Mouse (Mus musculus) hindbrain, embryonic 15.5 days (tissue): Measurements from ENCODE around the gene Gm20388. TPM values are rescaled to one million over a fixed set of nuclear protein-coding genes. Genes with fewer than 3 reads are reported as not detected.
A peak's percentile ranks its signal among the peaks of the same experiment; 100 is the strongest.
"Not testable (repeated sequence)": the region's sequence is repeated elsewhere in the genome, so short reads cannot be mapped to it uniquely, and the experiment has no call there.

Source experiments
- ATAC-seq: fragments of 200-750 bp; cut with Nextera tagmentation; 2 replicates; pipeline ENCODE4 v1.8.0; 2017; ENCODE audit warnings: low read depth, moderate number of reproducible peaks, moderate TSS enrichment; ENCODE audit not compliant: low FRiP score
- H3K27ac ChIP-seq: fragments of 300-500 bp; sonication (generic); replicated peaks from 2 replicates; pipeline ENCODE4 v1.5.1; 2015; ENCODE audit warnings: mild to moderate bottlenecking, inconsistent platforms
- H3K27me3 ChIP-seq: fragments of 300-500 bp; sonication (generic); 2 replicates; pipeline ENCODE4 v1.6.1; 2015; ENCODE audit warnings: control low read depth, inconsistent platforms
- H3K36me3 ChIP-seq: fragments of 300-500 bp; sonication (generic); 2 replicates; pipeline ENCODE4 v1.6.1; 2015; ENCODE audit warnings: control low read depth, inconsistent platforms
- H3K4me1 ChIP-seq: fragments of 300-500 bp; sonication (generic); replicated peaks from 2 replicates; pipeline ENCODE4 v1.6.1; 2015; ENCODE audit warnings: control low read depth, inconsistent platforms
- H3K4me2 ChIP-seq: fragments of 300-500 bp; sonication (generic); 2 replicates; pipeline ENCODE4 v1.6.1; 2015; ENCODE audit warnings: moderate library complexity, mild to moderate bottlenecking, inconsistent platforms
- H3K4me3 ChIP-seq: fragments of 300-500 bp; sonication (generic); 2 replicates; pipeline ENCODE4 v1.5.1; 2015; ENCODE audit warnings: mild to moderate bottlenecking, inconsistent platforms
- H3K9ac ChIP-seq: fragments of 300-500 bp; sonication (generic); 2 replicates; pipeline ENCODE4 v1.6.1; 2015; ENCODE audit warnings: inconsistent platforms
- H3K9me3 ChIP-seq: fragments of 300-500 bp; sonication (generic); 2 replicates; pipeline ENCODE4 v1.6.1; 2016; ENCODE audit warnings: control low read depth, inconsistent platforms
- WGBS: fragments of 180-500 bp; shearing (Covaris S2); methylation state at CpG from one replicate; pipeline ENCODE4 v1.1.7; 2015; 5-methylcytosine and 5-hydroxymethylcytosine counted together
- polyA plus RNA-seq: library from polyadenylated mRNA; unstranded; fragments of >200 nt; fragmentation: Nextera tagmentation; extraction: Ambion mirVana; gene quantifications from 2 replicates; pipeline ENCODE4 v1.2.1, GENCODE M21; 2015

Gene Gm20388
- polyA plus RNA-seq, 1 experiment from 2014 or later: 5.4 TPM

GRCm38 (mm10) chr8:123451747-123452146 lies 3541.1 kb downstream of the Gm20388 start:
- 97% methylated on average over 12 of the region's 12 CpGs for WGBS
- H3K27me3 ChIP-seq, H3K27ac ChIP-seq, ATAC-seq, H3K4me3 ChIP-seq, H3K4me1 ChIP-seq, H3K9me3 ChIP-seq, H3K9ac ChIP-seq, H3K4me2 ChIP-seq: not testable (repeated sequence)
- peaks cover 60% of the 10 kb centered on the region for H3K36me3 ChIP-seq

- Histone ChIP-seq H3K4me3 (no peak overlapping the region), H3K27me3 (no peaks in the 10 kb centered on the region), H3K9ac (no peak overlapping the region), H3K27ac (no peak overlapping the region), H3K36me3 (peaks cover 64% of the 10 kb centered on the region), H3K4me2 (no peak overlapping the region), H3K4me1 (no peaks in the 10 kb centered on the region), H3K9me3 (no peaks in the 10 kb centered on the region)
- 85% methylated on average over 4 of the region's 4 CpGs for WGBS
- ATAC-seq: no peak
Observed at GRCm38 (mm10) chr8:123452149-123452548, 3541.5 kb downstream of the Gm20388 start.

- Histone ChIP-seq H3K36me3 (peaks cover 73% of the 10 kb centered on the region), H3K4me2 (no peak overlapping the region), H3K4me1 (no peaks in the 10 kb centered on the region), H3K4me3 (no peak overlapping the region), H3K27me3 (no peaks in the 10 kb centered on the region), H3K27ac (no peak overlapping the region), H3K9ac (no peak overlapping the region), H3K9me3 (no peaks in the 10 kb centered on the region)
- ATAC-seq: no peak
- 76% methylated on average over 7 of the region's 7 CpGs for WGBS
Observed at GRCm38 (mm10) chr8:123453291-123453690, 3542.7 kb downstream of the Gm20388 start.

GRCm38 (mm10) chr8:123453951-123454350 lies 3543.3 kb downstream of the Gm20388 start:
- WGBS: 88% methylated on average over 5 of the region's 5 CpGs
- Histone ChIP-seq H3K27ac (no peak overlapping the region), H3K36me3 (peaks cover 75% of the 10 kb centered on the region), H3K4me2 (no peak overlapping the region), H3K27me3 (no peaks in the 10 kb centered on the region), H3K9me3 (no peaks in the 10 kb centered on the region), H3K9ac (no peak overlapping the region), H3K4me1 (no peaks in the 10 kb centered on the region), H3K4me3 (no peak overlapping the region)
- ATAC-seq: no peak

- ATAC-seq: no peak
- no peak overlapping the region for H3K4me3 ChIP-seq
Observed at GRCm38 (mm10) chr8:123454559-123454958, 3543.9 kb downstream of the Gm20388 start.

GRCm38 (mm10) chr8:123463651-123464050 lies 3553.0 kb downstream of the Gm20388 start:
- H3K4me1 ChIP-seq: no peaks in the 10 kb centered on the region
- no peak overlapping the region for H3K9ac ChIP-seq
- H3K27me3 ChIP-seq: no peaks in the 10 kb centered on the region
- no peak overlapping the region for H3K4me2 ChIP-seq
- no peak overlapping the region for H3K27ac ChIP-seq
- WGBS: 93% methylated on average over 4 of the region's 4 CpGs
- no peak overlapping the region for H3K4me3 ChIP-seq
- peaks cover 45% of the 10 kb centered on the region for H3K36me3 ChIP-seq
- no peak for ATAC-seq
- no peaks in the 10 kb centered on the region for H3K9me3 ChIP-seq

More at GRCm38 (mm10) chr8:123454559-123454958, 3543.9 kb downstream of the Gm20388 start:
- no peaks in the 10 kb centered on the region for H3K9me3 ChIP-seq
- H3K36me3 ChIP-seq: peaks cover 81% of the 10 kb centered on the region
- 97% methylated on average over 6 of the region's 6 CpGs for WGBS
- H3K27me3 ChIP-seq: no peaks in the 10 kb centered on the region
- H3K9ac ChIP-seq: no peak overlapping the region
- no peak overlapping the region for H3K4me2 ChIP-seq
- no peaks in the 10 kb centered on the region for H3K4me1 ChIP-seq
- no peak overlapping the region for H3K27ac ChIP-seq

- Histone ChIP-seq H3K27ac (no peak overlapping the region), H3K9me3 (no peaks in the 10 kb centered on the region), H3K4me3 (no peak overlapping the region), H3K4me1 (no peaks in the 10 kb centered on the region), H3K9ac (no peak overlapping the region), H3K36me3 (peaks cover 13% of the 10 kb centered on the region), H3K4me2 (no peak overlapping the region), H3K27me3 (no peaks in the 10 kb centered on the region)
- 83% methylated on average over 3 of the region's 3 CpGs for WGBS
- ATAC-seq: no peak
Observed at GRCm38 (mm10) chr8:123467476-123467875, 3556.8 kb downstream of the Gm20388 start.

GRCm38 (mm10) chr8:123472991-123473390 lies 3562.3 kb downstream of the Gm20388 start:
- not testable (repeated sequence) for ATAC-seq, H3K4me2 ChIP-seq, H3K27ac ChIP-seq, H3K4me1 ChIP-seq, H3K9ac ChIP-seq, H3K27me3 ChIP-seq, H3K9me3 ChIP-seq, H3K36me3 ChIP-seq, H3K4me3 ChIP-seq
- WGBS: 77% methylated on average over 6 of the region's 6 CpGs

- 74% methylated on average over 5 of the region's 5 CpGs for WGBS
- not testable (repeated sequence) for H3K27me3 ChIP-seq, H3K4me2 ChIP-seq, H3K36me3 ChIP-seq, H3K9me3 ChIP-seq, H3K4me3 ChIP-seq, ATAC-seq, H3K9ac ChIP-seq, H3K27ac ChIP-seq
- peaks cover 19% of the 10 kb centered on the region for H3K4me1 ChIP-seq
Observed at GRCm38 (mm10) chr8:123474549-123474948, 3563.9 kb downstream of the Gm20388 start.

GRCm38 (mm10) chr8:123476911-123477736 lies 3566.5 kb downstream of the Gm20388 start:
- H3K4me3 ChIP-seq: peak overlapping the region; percentile 90
- peak overlapping the region; percentile 85 for H3K4me2 ChIP-seq
- H3K36me3 ChIP-seq: peaks cover 20% of the 10 kb centered on the region
- H3K9me3 ChIP-seq: no peaks in the 10 kb centered on the region
- H3K27me3 ChIP-seq: no peaks in the 10 kb centered on the region
- H3K9ac ChIP-seq: peak overlapping the region; percentile 87
- peak overlapping the region; percentile 99 for H3K27ac ChIP-seq
- WGBS: 6% methylated on average over 34 of the region's 34 CpGs
- ATAC-seq: peak; percentile 75
- peaks cover 25% of the 10 kb centered on the region for H3K4me1 ChIP-seq

GRCm38 (mm10) chr8:123477737-123478258 lies 3567.2 kb downstream of the Gm20388 start, which contains the start of gene Afg3l1:
Afg3l1 (plus strand) TSS chr8:123477903.
- Histone ChIP-seq H3K4me2 (peak within 1 kb of the TSS; percentile 85), H3K36me3 (peaks cover 26% of the 10 kb centered on the region), H3K27ac (peak within 1 kb of the TSS; percentile 99), H3K4me3 (peak within 1 kb of the TSS; percentile 90), H3K9ac (peak within 1 kb of the TSS; percentile 87), H3K9me3 (no peaks in the 10 kb centered on the region), H3K27me3 (no peaks in the 10 kb centered on the region), H3K4me1 (peaks cover 25% of the 10 kb centered on the region)
- WGBS: 1% methylated on average over 58 of the region's 58 CpGs
- ATAC-seq: peak; percentile 93

- no peak for ATAC-seq
- Histone ChIP-seq H3K27me3 (no peaks in the 10 kb centered on the region), H3K9me3 (no peaks in the 10 kb centered on the region), H3K9ac (peak overlapping the region; percentile 87), H3K27ac (peak overlapping the region; percentile 99), H3K4me1 (peaks cover 25% of the 10 kb centered on the region), H3K36me3 (peaks cover 32% of the 10 kb centered on the region), H3K4me3 (peak overlapping the region; percentile 90), H3K4me2 (peak overlapping the region; percentile 85)
- 38% methylated on average over 16 of the region's 16 CpGs for whole genome bisulfite sequencing
Observed at GRCm38 (mm10) chr8:123478456-123479218, 3568.0 kb downstream of the Gm20388 start.
